Mouse (Mus musculus): ENCODE measurements around the gene Acadl. TPM values are rescaled to one million over a fixed set of nuclear protein-coding genes. Genes with fewer than 3 reads are reported as not detected.

The Acadl gene
- total and polyA plus RNA-seq, 3 experiments = 0.12 to 0.32 TPM; not detected in 1

DNA sequence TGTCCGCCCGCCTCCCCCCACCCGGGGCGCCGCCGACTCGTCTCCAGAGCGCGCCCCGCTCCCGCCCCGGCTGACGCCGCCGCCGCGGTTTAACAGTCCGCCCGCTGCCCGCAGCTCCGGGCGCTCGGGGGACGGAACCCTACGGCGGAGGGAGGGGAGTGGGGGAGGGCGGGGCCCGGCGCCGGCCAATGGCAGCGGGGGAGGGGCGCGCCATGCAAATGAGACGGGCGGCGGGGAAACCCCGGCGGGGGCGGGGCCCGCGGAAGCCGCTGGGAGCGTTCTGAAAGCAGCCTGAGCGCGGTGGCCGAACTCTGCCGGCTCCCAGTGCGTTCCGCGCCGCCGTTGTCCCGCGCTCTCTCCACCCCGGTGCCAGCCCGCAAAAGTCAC lies 45.6 kb downstream of the Acadl start, which contains the start of gene Kansl1l (continued):
- TF ChIP-seq NRF1 (IDR thresholded peaks at IDR 0.05; ENCODE audit: insufficient read depth, low read depth, low read length, poor library complexity, severe bottlenecking) = no peak
- no peak for TF ChIP-seq CHD2 (IDR thresholded peaks at IDR 0.05; ENCODE audit: low read length)
- TF ChIP-seq HCFC1 (IDR thresholded peaks at IDR 0.05; ENCODE audit: low read depth, low read length) = no peak
- no peak for TF ChIP-seq POLR2AphosphoS2 (IDR thresholded peaks at IDR 0.05; ENCODE audit: low read length)
- TF ChIP-seq NELFE (IDR thresholded peaks at IDR 0.05; ENCODE audit: low read depth, low read length) = peak; percentile 65
- no peak for TF ChIP-seq MYC (IDR thresholded peaks at IDR 0.05; ENCODE audit: low read depth, low read length)
- no peak for TF ChIP-seq MAFK (IDR thresholded peaks at IDR 0.05; ENCODE audit: borderline replicate concordance, low read depth, low read length)
- TF ChIP-seq KAT2A (conservative IDR thresholded peaks at IDR 0.05; ENCODE audit: low read depth, low read length) = no peak; the same call in 1 of the 2 replicates
- TF ChIP-seq MEF2A (IDR thresholded peaks at IDR 0.05; ENCODE audit: extremely low read depth, insufficient replicate concordance, low read depth, low read length, poor library complexity, severe bottlenecking) = no peak
- no peak for TF ChIP-seq BHLHE40 (IDR thresholded peaks at IDR 0.05; ENCODE audit: borderline replicate concordance, low read depth, low read length)
- no peak for TF ChIP-seq RAD21 (IDR thresholded peaks at IDR 0.05; ENCODE audit: low read depth, low read length)

DNA sequence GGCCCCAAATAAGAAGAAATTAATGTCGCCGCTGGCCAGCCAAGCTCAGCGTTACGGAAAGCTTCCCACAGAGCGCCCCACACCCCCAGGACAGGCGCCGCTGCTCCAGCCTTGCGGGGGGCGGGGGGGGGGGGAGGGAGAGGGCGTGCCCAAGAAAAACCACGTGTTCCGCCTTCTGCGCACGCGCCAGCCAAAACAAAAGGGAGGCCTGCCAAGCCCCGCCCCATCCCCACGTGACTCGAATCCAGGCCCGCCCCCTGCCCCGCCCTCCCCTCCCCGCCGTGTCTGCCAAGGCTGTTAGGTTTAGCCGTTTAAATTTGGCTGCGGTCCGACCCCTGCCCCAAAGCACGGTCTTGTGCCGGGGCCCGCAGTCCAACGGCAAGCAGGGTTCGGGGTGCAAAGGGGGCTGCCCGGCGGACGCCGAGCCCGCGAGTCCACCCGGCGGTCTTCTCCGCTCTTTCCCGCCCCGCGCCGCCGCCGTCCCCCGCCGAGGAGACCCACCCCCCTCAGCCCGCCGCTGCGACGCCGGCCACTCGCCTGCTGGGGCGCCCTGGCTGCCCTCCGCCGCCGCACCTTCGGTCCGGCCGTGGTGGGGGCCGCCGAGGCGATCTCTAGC lies 46.1 kb downstream of the Acadl start:
- peak; percentile 89 for DNase-seq (ENCODE audit: low read depth, low spot score)
- TF ChIP-seq RCOR1 (IDR thresholded peaks at IDR 0.05; ENCODE audit: low read depth, low read length) = no peak
- no peak for TF ChIP-seq POLR2AphosphoS5 (IDR thresholded peaks at IDR 0.05; ENCODE audit: borderline replicate concordance, low read depth, low read length)
- no peak for TF ChIP-seq TBP (IDR thresholded peaks at IDR 0.05; ENCODE audit: low read depth, low read length)
- TF ChIP-seq MEF2A (IDR thresholded peaks at IDR 0.05; ENCODE audit: extremely low read depth, insufficient replicate concordance, low read depth, low read length, poor library complexity, severe bottlenecking) = no peak
- TF ChIP-seq UBTF (IDR thresholded peaks at IDR 0.05; ENCODE audit: borderline replicate concordance, insufficient read depth, low read depth, low read length) = no peak
- no peak for TF ChIP-seq GATA1 (IDR thresholded peaks at IDR 0.05; ENCODE audit: low read depth, low read length)
- 0 out of 2 replicates have a peak, but pooled peaks have one; percentile 4 for TF ChIP-seq MXI1 (IDR thresholded peaks at IDR 0.05; ENCODE audit: low read depth, low read length)
- TF ChIP-seq KAT2A (conservative IDR thresholded peaks at IDR 0.05; ENCODE audit: low read depth, low read length) = no peak
- peak; percentile 70; the same call in 1 of the 2 replicates for TF ChIP-seq MAZ (IDR thresholded peaks at IDR 0.05; ENCODE audit: low read depth, low read length)
- TF ChIP-seq ETS1 (IDR thresholded peaks at IDR 0.05; ENCODE audit: low read depth, low read length) = no peak; the same call in 1 of the 2 replicates
- TF ChIP-seq MAX (IDR thresholded peaks at IDR 0.05; ENCODE audit: low read length) = peak; percentile 85
- no peak for TF ChIP-seq JUND (IDR thresholded peaks at IDR 0.05; ENCODE audit: low read depth, low read length)
- TF ChIP-seq ZC3H11A (IDR thresholded peaks at IDR 0.05; ENCODE audit: low read depth, low read length) = no peak
- TF ChIP-seq GABPA (IDR thresholded peaks at IDR 0.05; ENCODE audit: low read depth, low read length) = no peak
- no peak for TF ChIP-seq POLR2A (IDR thresholded peaks at IDR 0.05; ENCODE audit: control insufficient read depth in 1 of 2, insufficient read depth in 1 of 2, low read depth in 1 of 2, low read length in 2 of 2, poor library complexity in 1 of 2)
- TF ChIP-seq ZKSCAN1 (IDR thresholded peaks at IDR 0.05; ENCODE audit: low read depth, low read length) = no peak
- TF ChIP-seq NRF1 (IDR thresholded peaks at IDR 0.05; ENCODE audit: insufficient read depth, low read depth, low read length, poor library complexity, severe bottlenecking) = peak; percentile 78
- no peak for TF ChIP-seq CTCF (IDR thresholded peaks at IDR 0.05 in 2 of 3, conservative IDR thresholded peaks at IDR 0.05 in 1 of 3; ENCODE audit: control insufficient read depth in 1 of 3, insufficient read depth in 1 of 3, low read depth in 2 of 3, low read length in 3 of 3, poor library complexity in 1 of 3, severe bottlenecking in 1 of 3)
- no peak for TF ChIP-seq CHD2 (IDR thresholded peaks at IDR 0.05; ENCODE audit: low read length)
- TF ChIP-seq EP300 (IDR thresholded peaks at IDR 0.05; ENCODE audit: low read depth in 1 of 2, low read length in 2 of 2) = no peak
- TF ChIP-seq HCFC1 (IDR thresholded peaks at IDR 0.05; ENCODE audit: low read depth, low read length) = no peak
- TF ChIP-seq USF1 (IDR thresholded peaks at IDR 0.05; ENCODE audit: low read depth, low read length) = peak; percentile 95
- TF ChIP-seq POLR2AphosphoS2 (IDR thresholded peaks at IDR 0.05; ENCODE audit: low read length) = no peak
- TF ChIP-seq MYC (IDR thresholded peaks at IDR 0.05; ENCODE audit: low read depth, low read length) = no peak
- no peak; the same call in 1 of the 2 replicates for TF ChIP-seq SIN3A (IDR thresholded peaks at IDR 0.05; ENCODE audit: low read length)
- no peak for TF ChIP-seq ZNF384 (IDR thresholded peaks at IDR 0.05; ENCODE audit: low read depth, low read length)
- no peak for TF ChIP-seq TAL1 (IDR thresholded peaks at IDR 0.05; ENCODE audit: low read length)
- no peak for TF ChIP-seq E2F4 (IDR thresholded peaks at IDR 0.05; ENCODE audit: borderline replicate concordance, low read depth, low read length)
- TF ChIP-seq NELFE (IDR thresholded peaks at IDR 0.05; ENCODE audit: low read depth, low read length) = peak; percentile 42
- TF ChIP-seq MAFK (IDR thresholded peaks at IDR 0.05; ENCODE audit: borderline replicate concordance, low read depth, low read length) = no peak

More for the DNA sequence above, 46.1 kb downstream of the Acadl start:
- Histone ChIP-seq H3K9ac (ENCODE audit: control insufficient read depth, low read depth, low read length, poor library complexity, severe bottlenecking) (peak overlapping the region; percentile 98), H3K27me3 (ENCODE audit: control insufficient read depth in 1 of 2, insufficient read depth in 2 of 2, low read length in 2 of 2) (no peaks in the 10 kb centered on the region), H3K9me3 (replicated peaks; ENCODE audit: insufficient read depth, low read length) (no peaks in the 10 kb centered on the region), H3K79me2 (ENCODE audit: control insufficient read depth, insufficient read depth, low read length, poor library complexity) (peaks cover 5% of the 10 kb centered on the region; the same call in 1 of the 2 replicates), H3K36me3 (ENCODE audit: control insufficient read depth in 1 of 2, insufficient read depth in 2 of 2, low read length in 2 of 2) (peaks cover 0 to 9% of the 10 kb centered on the region in 2 experiments; a peak in 2 of 4 replicates), H3K27ac (ENCODE audit: control insufficient read depth, low read depth, low read length) (peak overlapping the region; percentile 87), H3K4me3 (ENCODE audit: control insufficient read depth in 1 of 2, insufficient read depth in 1 of 2, low read depth in 2 of 2, low read length in 2 of 2) (peak overlapping the region; percentile 92 to 94), H3K4me1 (ENCODE audit: control insufficient read depth in 1 of 2, insufficient read depth in 2 of 2, low read length in 2 of 2) (peaks cover 3 to 7% of the 10 kb centered on the region in 2 experiments)
